Mouse (Mus musculus): Measurements from ENCODE around the gene Gpr137b. TPM values are rescaled to one million over a fixed set of nuclear protein-coding genes. Genes with fewer than 3 reads are reported as not detected.
"Not testable (repeated sequence)": the region's sequence is repeated elsewhere in the genome, so short reads cannot be mapped to it uniquely, and the experiment has no call there.

Gpr137b gene
- polyA plus RNA-seq, 1 experiment from 2014 or later: 12.1 TPM

- H3K36me3 ChIP-seq; H3K27ac ChIP-seq; H3K4me1 ChIP-seq; H3K9me3 ChIP-seq; H3K27me3 ChIP-seq (ENCODE audit: insufficient read depth, poor library complexity, severe bottlenecking); H3K4me3 ChIP-seq: not testable (repeated sequence)
- DNase-seq (ENCODE audit: low spot score): peak; percentile 27
- 78% methylated on average over 3 of the region's 3 CpGs for WGBS
These were observed 9.6 kb upstream of the Gpr137b start for GRCm38 (mm10) chr13:13403366-13403765.

- H3K27me3 ChIP-seq (ENCODE audit: insufficient read depth, poor library complexity, severe bottlenecking); H3K9me3 ChIP-seq; H3K4me1 ChIP-seq; H3K27ac ChIP-seq; H3K36me3 ChIP-seq; H3K4me3 ChIP-seq: not testable (repeated sequence)
- peak; percentile 46 for DNase-seq (ENCODE audit: low spot score)
- 79% methylated on average over 5 of the region's 5 CpGs for WGBS
These were observed 9.0 kb upstream of the Gpr137b start for GRCm38 (mm10) chr13:13402818-13403217.

- H3K36me3 ChIP-seq; DNase-seq (ENCODE audit: low spot score); H3K9me3 ChIP-seq; H3K27me3 ChIP-seq (ENCODE audit: insufficient read depth, poor library complexity, severe bottlenecking); H3K4me1 ChIP-seq; H3K4me3 ChIP-seq; H3K27ac ChIP-seq: not testable (repeated sequence)
- WGBS: 68% methylated on average over 3 of the region's 3 CpGs
These were observed 7.0 kb upstream of the Gpr137b start for GRCm38 (mm10) chr13:13400851-13401250.

- H3K27me3 ChIP-seq (ENCODE audit: insufficient read depth, poor library complexity, severe bottlenecking); H3K9me3 ChIP-seq; H3K4me1 ChIP-seq; H3K36me3 ChIP-seq; H3K27ac ChIP-seq: not testable (repeated sequence)
- WGBS: 1% methylated on average over 15 of the region's 15 CpGs
- DNase-seq (ENCODE audit: low spot score): peak; percentile 74
- peak overlapping the region; percentile 45 for H3K4me3 ChIP-seq
These were observed 232 bp upstream of the Gpr137b start for GRCm38 (mm10) chr13:13394096-13394395.

GRCm38 (mm10) chr13:13378168-13378859, 15.5 kb downstream of the Gpr137b start:
- WGBS: 75% methylated on average over 1 of the region's 7 CpGs
- H3K4me3 ChIP-seq; H3K27me3 ChIP-seq (ENCODE audit: insufficient read depth, poor library complexity, severe bottlenecking); H3K9me3 ChIP-seq; DNase-seq (ENCODE audit: low spot score); H3K27ac ChIP-seq; H3K4me1 ChIP-seq; H3K36me3 ChIP-seq: not testable (repeated sequence)

- WGBS: 77% methylated on average over 5 of the region's 5 CpGs
- no peak for DNase-seq (ENCODE audit: low spot score)
- no peak overlapping the region for H3K4me3 ChIP-seq
- H3K27ac ChIP-seq: no peak overlapping the region
- H3K9me3 ChIP-seq: no peaks in the 10 kb centered on the region
- no peaks in the 10 kb centered on the region for H3K4me1 ChIP-seq
- H3K36me3 ChIP-seq: no peaks in the 10 kb centered on the region
- no peaks in the 10 kb centered on the region for H3K27me3 ChIP-seq (ENCODE audit: insufficient read depth, poor library complexity, severe bottlenecking)
These were observed 16.6 kb downstream of the Gpr137b start for GRCm38 (mm10) chr13:13377180-13377579.

- not testable (repeated sequence) for H3K27ac ChIP-seq; DNase-seq (ENCODE audit: low spot score); H3K27me3 ChIP-seq (ENCODE audit: insufficient read depth, poor library complexity, severe bottlenecking); H3K4me3 ChIP-seq; H3K9me3 ChIP-seq; H3K4me1 ChIP-seq; H3K36me3 ChIP-seq
- 91% methylated on average over 6 of the region's 6 CpGs for WGBS
These were observed 19.8 kb downstream of the Gpr137b start for GRCm38 (mm10) chr13:13373965-13374364.

GRCm38 (mm10) chr13:13371436-13371835, 22.4 kb downstream of the Gpr137b start:
- H3K4me3 ChIP-seq; H3K27ac ChIP-seq; H3K4me1 ChIP-seq; DNase-seq (ENCODE audit: low spot score); H3K36me3 ChIP-seq; H3K27me3 ChIP-seq (ENCODE audit: insufficient read depth, poor library complexity, severe bottlenecking); H3K9me3 ChIP-seq: not testable (repeated sequence)
- WGBS: 80% methylated on average over 7 of the region's 7 CpGs

GRCm38 (mm10) chr13:13366371-13366770, 27.4 kb downstream of the Gpr137b start:
- H3K4me3 ChIP-seq; DNase-seq (ENCODE audit: low spot score); H3K36me3 ChIP-seq; H3K4me1 ChIP-seq; H3K9me3 ChIP-seq; H3K27ac ChIP-seq; H3K27me3 ChIP-seq (ENCODE audit: insufficient read depth, poor library complexity, severe bottlenecking): not testable (repeated sequence)
- 94% methylated on average over 2 of the region's 2 CpGs for WGBS

GRCm38 (mm10) chr13:13363536-13363935, 30.3 kb downstream of the Gpr137b start:
- H3K9me3 ChIP-seq, H3K4me1 ChIP-seq: not testable (repeated sequence)
- WGBS: 87% methylated on average over 7 of the region's 7 CpGs

GRCm38 (mm10) chr13:13362261-13362660, 31.6 kb downstream of the Gpr137b start:
- not testable (repeated sequence) for H3K4me1 ChIP-seq; H3K27ac ChIP-seq; H3K27me3 ChIP-seq (ENCODE audit: insufficient read depth, poor library complexity, severe bottlenecking); H3K9me3 ChIP-seq; DNase-seq (ENCODE audit: low spot score); H3K4me3 ChIP-seq; H3K36me3 ChIP-seq
- 94% methylated on average over 6 of the region's 6 CpGs for WGBS

More at GRCm38 (mm10) chr13:13363536-13363935, 30.3 kb downstream of the Gpr137b start:
- not testable (repeated sequence) for H3K4me3 ChIP-seq; DNase-seq (ENCODE audit: low spot score); H3K27ac ChIP-seq; H3K27me3 ChIP-seq (ENCODE audit: insufficient read depth, poor library complexity, severe bottlenecking); H3K36me3 ChIP-seq

GRCm38 (mm10) chr13:13360045-13360444, 33.8 kb downstream of the Gpr137b start:
- 36% methylated on average over 4 of the region's 4 CpGs for WGBS
- not testable (repeated sequence) for H3K4me3 ChIP-seq; H3K27ac ChIP-seq; H3K36me3 ChIP-seq; H3K4me1 ChIP-seq; H3K27me3 ChIP-seq (ENCODE audit: insufficient read depth, poor library complexity, severe bottlenecking); H3K9me3 ChIP-seq; DNase-seq (ENCODE audit: low spot score)

GRCm38 (mm10) chr13:13358602-13359001, 35.2 kb downstream of the Gpr137b start:
- WGBS: 66% methylated on average over 7 of the region's 7 CpGs
- not testable (repeated sequence) for H3K4me1 ChIP-seq; H3K4me3 ChIP-seq; H3K27me3 ChIP-seq (ENCODE audit: insufficient read depth, poor library complexity, severe bottlenecking); H3K36me3 ChIP-seq; H3K9me3 ChIP-seq; H3K27ac ChIP-seq; DNase-seq (ENCODE audit: low spot score)

GRCm38 (mm10) chr13:13358097-13358496, 35.7 kb downstream of the Gpr137b start:
- not testable (repeated sequence) for H3K36me3 ChIP-seq; DNase-seq (ENCODE audit: low spot score); H3K4me1 ChIP-seq; H3K4me3 ChIP-seq; H3K27me3 ChIP-seq (ENCODE audit: insufficient read depth, poor library complexity, severe bottlenecking); H3K9me3 ChIP-seq
- 0 out of 2 replicates have a peak overlapping the region, but pooled peaks have one; percentile 22 for H3K27ac ChIP-seq
- WGBS: 31% methylated on average over 8 of the region's 8 CpGs

Measured in heart, embryonic 10.5 days (tissue).